Mouse (Mus musculus) spleen, adult 18-20 months (tissue): Measurements from ENCODE around the gene Acap2.

Experiments used
- DNase-seq, 2 experiments: peaks; one replicate each; pipeline ENCODE4 v3.0.0; 2022; ENCODE audit warnings: mixed read lengths in 2 of 2

The Acap2 gene

DNA sequence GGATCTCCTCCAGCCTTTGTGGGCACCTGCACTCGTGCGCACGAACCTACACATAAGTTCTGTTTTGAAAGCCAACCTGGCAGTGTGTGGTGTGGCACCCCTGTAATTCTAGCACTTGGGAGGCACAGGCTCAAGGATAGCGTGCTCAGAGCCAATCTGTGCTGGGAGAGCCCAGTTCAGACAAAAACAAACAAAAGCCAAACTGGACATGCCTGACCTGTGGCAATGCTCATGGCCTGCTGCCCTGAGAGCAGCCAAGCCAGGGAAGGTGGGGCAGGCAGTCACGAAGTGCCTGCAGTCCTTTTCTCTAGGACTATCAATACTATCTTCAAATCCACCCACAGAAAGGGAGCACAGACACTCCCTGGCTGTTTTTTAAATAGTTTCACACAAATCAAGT is 157.9 kb downstream of the Acap2 start:
- no peak for DNase-seq
